Mouse (Mus musculus) G1E (cell line): ENCODE results near the gene Gipc3. TPM values are rescaled to one million over a fixed set of nuclear protein-coding genes. Genes with fewer than 3 reads are reported as not detected.
A peak's percentile ranks its signal among the peaks of the same experiment; 100 is the strongest.

Source experiments
- ATAC-seq: 2 replicates; pipeline ENCODE4 v1.8.0; 2016; ENCODE audit warnings: mild to moderate bottlenecking; ENCODE audit not compliant: insufficient number of reproducible peaks, poor library complexity, low FRiP score, severe bottlenecking; ENCODE audit errors: extremely low read depth
- DNase-seq: peaks from one replicate; pipeline ENCODE4 v3.0.0; 2012; ENCODE audit warnings: low spot score
- H3K27me3 ChIP-seq: 2 replicates; pipeline ENCODE4 v1.6.1; 2012; ENCODE audit warnings: mild to moderate bottlenecking, low read length, inconsistent platforms; ENCODE audit not compliant: insufficient read depth
- H3K36me3 ChIP-seq: replicated peaks from 2 replicates; pipeline ENCODE3; 2012; ENCODE audit warnings: mild to moderate bottlenecking, inconsistent platforms
- H3K4me1 ChIP-seq: 2 replicates; pipeline ENCODE4 v1.6.1; 2012; ENCODE audit warnings: low read depth, low read length, inconsistent platforms, mixed read lengths; ENCODE audit not compliant: insufficient read depth
- H3K4me3 ChIP-seq: 2 replicates; pipeline ENCODE4 v1.5.1; 2012; ENCODE audit warnings: low read depth, mild to moderate bottlenecking, inconsistent platforms, low read length, moderate library complexity, mixed read lengths
- H3K9me3 ChIP-seq: replicated peaks from 2 replicates; pipeline ENCODE4 v1.6.1; 2012; ENCODE audit warnings: inconsistent platforms
- CTCF ChIP-seq: IDR thresholded peaks from 2 replicates; pipeline ENCODE4 v1.5.1; 2012; ENCODE audit warnings: low read depth, low read length, inconsistent platforms, mixed read lengths
- GATA1 ChIP-seq: IDR thresholded peaks from 2 replicates; pipeline ENCODE4 v1.6.1; 2012; ENCODE audit warnings: borderline replicate concordance, low read length, inconsistent platforms, mixed read lengths
- GATA2 ChIP-seq: IDR thresholded peaks from 2 replicates; pipeline ENCODE4 v1.6.1; 2012; ENCODE audit warnings: low read depth, low read length, inconsistent platforms, borderline replicate concordance
- POLR2AphosphoS5 ChIP-seq: IDR thresholded peaks from 2 replicates; pipeline ENCODE4 v1.6.1; 2012; ENCODE audit warnings: low read depth, low read length, inconsistent platforms; ENCODE audit not compliant: insufficient replicate concordance
- TAL1 ChIP-seq: conservative IDR thresholded peaks from 2 replicates; pipeline ENCODE4 v1.6.1; 2012; ENCODE audit warnings: low read depth, low read length, inconsistent platforms, mixed read lengths
- polyA plus RNA-seq: library from polyadenylated mRNA; stranded (reverse); fragments of >175 nt; gene quantifications from 2 replicates; pipeline ENCODE4 v1.2.3, GENCODE M21; 2012
- total RNA-seq, 2 experiments: library from RNA; stranded (forward) in 1 of 2; stranded (reverse) in 1 of 2; fragments of 200-1000 nt in 1 of 2; fragments of >200 nt in 1 of 2; fragmentation: Nextera tagmentation in 1 of 2; gene quantifications; 2 replicates each; pipeline ENCODE4 v1.2.3; 2014 to 2017

Gene Gipc3
- total and polyA plus RNA-seq, 3 experiments = 0.11 TPM; not detected in 2

GRCm38 (mm10) chr10:81289811-81290210, 53.3 kb downstream of the Gipc3 start:
- Histone ChIP-seq H3K4me1 (peaks cover 82% of the 10 kb centered on the region), H3K27me3 (peaks cover 23% of the 10 kb centered on the region), H3K4me3 (no peak overlapping the region), H3K9me3 (no peaks in the 10 kb centered on the region), H3K36me3 (peaks cover 9% of the 10 kb centered on the region)
- DNase-seq = no peak
- ATAC-seq = no peak
- no peak for TF ChIP-seq GATA1
- TF ChIP-seq POLR2AphosphoS5 = no peak
- TF ChIP-seq GATA2 = no peak
- no peak for TF ChIP-seq CTCF
- no peak for TF ChIP-seq TAL1

DNA sequence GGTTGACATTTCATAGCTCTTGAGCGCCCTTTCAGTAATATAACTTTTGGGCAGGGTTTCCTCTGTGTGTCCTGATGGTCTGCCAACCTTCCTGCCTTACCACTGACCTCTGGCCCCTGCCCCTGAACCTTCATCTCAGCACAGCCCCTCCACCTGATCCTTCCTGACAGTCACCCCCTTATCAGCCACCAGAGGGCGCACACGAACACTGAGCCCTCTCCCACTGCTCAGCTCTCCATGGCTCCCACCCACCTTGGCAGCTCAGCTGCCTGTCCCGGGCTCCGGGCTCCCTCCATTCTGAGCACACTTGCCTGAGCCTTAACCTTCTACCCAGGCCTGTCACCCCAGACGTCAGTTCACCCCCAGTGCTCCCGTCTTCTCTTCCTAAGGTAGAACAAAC, 53.8 kb downstream of the Gipc3 start:
- TF ChIP-seq GATA2 (no peak), CTCF (peak; percentile 77)
- Histone ChIP-seq H3K36me3 (peaks cover 4% of the 10 kb centered on the region), H3K27me3 (peaks cover 28% of the 10 kb centered on the region), H3K4me1 (peaks cover 82% of the 10 kb centered on the region), H3K4me3 (no peak overlapping the region), H3K9me3 (no peaks in the 10 kb centered on the region)
- ATAC-seq = no peak
- DNase-seq = peak; percentile 51

GRCm38 (mm10) chr10:81288601-81289000, 54.5 kb downstream of the Gipc3 start:
- H3K27me3 ChIP-seq = peaks cover 35% of the 10 kb centered on the region
- H3K36me3 ChIP-seq = no peaks in the 10 kb centered on the region
- H3K4me3 ChIP-seq = no peak overlapping the region
- no peak for ATAC-seq
- TF ChIP-seq POLR2AphosphoS5 = no peak
- no peak for TF ChIP-seq GATA2
- TF ChIP-seq TAL1 = no peak
- no peak for TF ChIP-seq GATA1
- TF ChIP-seq CTCF = peak; percentile 61
- H3K9me3 ChIP-seq = no peaks in the 10 kb centered on the region
- no peak for DNase-seq
- H3K4me1 ChIP-seq = peaks cover 78% of the 10 kb centered on the region

GRCm38 (mm10) chr10:81287513-81288157, 55.4 kb downstream of the Gipc3 start:
- no peak for TF ChIP-seq GATA2
- TF ChIP-seq CTCF = peak; percentile 99
- no peak for TF ChIP-seq TAL1

DNA sequence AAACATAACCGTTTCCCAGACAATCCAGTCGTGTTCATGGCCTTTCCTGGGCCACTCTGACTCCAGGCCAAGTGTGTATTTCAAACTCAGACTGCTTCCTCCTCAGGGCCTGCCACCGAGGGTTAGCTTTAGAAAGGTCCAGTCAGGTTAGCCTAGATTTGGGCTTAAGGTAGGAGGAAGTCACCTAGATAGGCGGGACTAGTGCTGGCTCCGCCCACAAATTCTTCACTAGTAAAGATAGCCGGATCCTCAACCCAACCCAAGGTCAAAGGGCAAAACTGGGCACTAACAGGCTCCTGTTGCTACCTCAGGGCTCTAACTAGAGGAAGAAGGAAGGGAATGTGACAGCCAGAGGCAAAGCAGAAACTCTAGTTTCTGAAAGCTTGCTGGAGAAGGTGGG, 56.5 kb downstream of the Gipc3 start:
- peaks cover 50% of the 10 kb centered on the region for H3K27me3 ChIP-seq
- no peak for ATAC-seq
- H3K36me3 ChIP-seq = no peaks in the 10 kb centered on the region
- no peak for DNase-seq
- TF ChIP-seq GATA2 = no peak
- TF ChIP-seq TAL1 = no peak
- no peak for TF ChIP-seq CTCF
- no peak for TF ChIP-seq POLR2AphosphoS5
- TF ChIP-seq GATA1 = no peak
- no peak overlapping the region for H3K4me3 ChIP-seq
- H3K9me3 ChIP-seq = no peaks in the 10 kb centered on the region
- peaks cover 66% of the 10 kb centered on the region for H3K4me1 ChIP-seq

More at GRCm38 (mm10) chr10:81287513-81288157, 55.4 kb downstream of the Gipc3 start:
- DNase-seq = no peak
- Histone ChIP-seq H3K27me3 (peaks cover 43% of the 10 kb centered on the region), H3K9me3 (no peaks in the 10 kb centered on the region), H3K36me3 (no peaks in the 10 kb centered on the region), H3K4me1 (peaks cover 74% of the 10 kb centered on the region), H3K4me3 (no peak overlapping the region)
- no peak for ATAC-seq

GRCm38 (mm10) chr10:81285694-81286450, 57.2 kb downstream of the Gipc3 start:
- DNase-seq (peak; percentile 91), ATAC-seq (peak; percentile 60; the same call in 1 of the 2 replicates)
- Histone ChIP-seq H3K36me3 (no peaks in the 10 kb centered on the region), H3K9me3 (no peaks in the 10 kb centered on the region), H3K27me3 (peaks cover 55% of the 10 kb centered on the region), H3K4me3 (peak overlapping the region; percentile 70), H3K4me1 (peaks cover 59% of the 10 kb centered on the region)
- TF ChIP-seq GATA1 (no peak), POLR2AphosphoS5 (no peak), GATA2 (no peak), TAL1 (no peak), CTCF (no peak)

Other genes with a start within 250 kb of the Gipc3 start
Only the 20 nearest of the 33 such genes appear.
- gene Nmrk2, start 141.2 kb downstream of the Gipc3 start, total RNA-seq (2014; fragmentation: Nextera tagmentation) = not detected in 2 replicates
- gene Nmrk2, start 141.2 kb downstream of the Gipc3 start, total RNA-seq (2017) = not detected in 2 replicates
- gene Nmrk2, start 141.2 kb downstream of the Gipc3 start, polyA plus RNA-seq = not detected in 2 replicates
- not detected in 2 replicates for gene Atcay, start 112.4 kb downstream of the Gipc3 start, total RNA-seq (2014; fragmentation: Nextera tagmentation)
- gene Atcay, start 112.4 kb downstream of the Gipc3 start, total RNA-seq (2017) = 0.06 and 0.11 TPM in 2 replicates
- gene Atcay, start 112.4 kb downstream of the Gipc3 start, polyA plus RNA-seq = not detected in 2 replicates
- gene Zfr2, start 110.1 kb downstream of the Gipc3 start, total RNA-seq (2014; fragmentation: Nextera tagmentation) = 7.0 and 7.1 TPM in 2 replicates
- gene Zfr2, start 110.1 kb downstream of the Gipc3 start, total RNA-seq (2017) = 2.6 and 3.2 TPM in 2 replicates
- gene Zfr2, start 110.1 kb downstream of the Gipc3 start, polyA plus RNA-seq = 1.8 and 1.9 TPM in 2 replicates
- not detected in 2 replicates for gene Matk, start 90.3 kb downstream of the Gipc3 start, total RNA-seq (2014; fragmentation: Nextera tagmentation)
- gene Matk, start 90.3 kb downstream of the Gipc3 start, total RNA-seq (2017) = 0.05 and 0.06 TPM in 2 replicates
- gene Matk, start 90.3 kb downstream of the Gipc3 start, polyA plus RNA-seq = 0.07 TPM in 1 of 2 replicates, not detected in the other
- gene Mrpl54, start 76.3 kb downstream of the Gipc3 start, total RNA-seq (2014; fragmentation: Nextera tagmentation) = 75.6 and 78.6 TPM in 2 replicates
- gene Mrpl54, start 76.3 kb downstream of the Gipc3 start, total RNA-seq (2017) = 186 and 206 TPM in 2 replicates
- 612 and 631 TPM in 2 replicates for gene Mrpl54, start 76.3 kb downstream of the Gipc3 start, polyA plus RNA-seq
- gene Apba3, start 76.3 kb downstream of the Gipc3 start, total RNA-seq (2014; fragmentation: Nextera tagmentation) = 36.2 and 44.6 TPM in 2 replicates
- gene Apba3, start 76.3 kb downstream of the Gipc3 start, total RNA-seq (2017) = 27.9 and 38.9 TPM in 2 replicates
- gene Apba3, start 76.3 kb downstream of the Gipc3 start, polyA plus RNA-seq = 113 and 130 TPM in 2 replicates
- 0.44 TPM in 1 of 2 replicates, not detected in the other for gene Tjp3, start 51.7 kb downstream of the Gipc3 start, total RNA-seq (2014; fragmentation: Nextera tagmentation)
- 1.8 and 1.9 TPM in 2 replicates for gene Tjp3, start 51.7 kb downstream of the Gipc3 start, total RNA-seq (2017)
- 1.4 and 1.6 TPM in 2 replicates for gene Tjp3, start 51.7 kb downstream of the Gipc3 start, polyA plus RNA-seq
- gene Pip5k1c, start 50.3 kb downstream of the Gipc3 start, total RNA-seq (2014; fragmentation: Nextera tagmentation) = 58.0 and 62.2 TPM in 2 replicates
- 58.8 and 66.6 TPM in 2 replicates for gene Pip5k1c, start 50.3 kb downstream of the Gipc3 start, total RNA-seq (2017)
- gene Pip5k1c, start 50.3 kb downstream of the Gipc3 start, polyA plus RNA-seq = 266 and 331 TPM in 2 replicates
- gene Cactin, start 22.2 kb downstream of the Gipc3 start, total RNA-seq (2014; fragmentation: Nextera tagmentation) = 9.0 and 11.4 TPM in 2 replicates
- 23.5 and 23.9 TPM in 2 replicates for gene Cactin, start 22.2 kb downstream of the Gipc3 start, total RNA-seq (2017)
- 77.9 and 80.5 TPM in 2 replicates for gene Cactin, start 22.2 kb downstream of the Gipc3 start, polyA plus RNA-seq
- gene Tbxa2r, start 14.5 kb downstream of the Gipc3 start, total RNA-seq (2014; fragmentation: Nextera tagmentation) = not detected in 2 replicates
- 0.06 TPM in 1 of 2 replicates, not detected in the other for gene Tbxa2r, start 14.5 kb downstream of the Gipc3 start, total RNA-seq (2017)
- 0.06 TPM in 1 of 2 replicates, not detected in the other for gene Tbxa2r, start 14.5 kb downstream of the Gipc3 start, polyA plus RNA-seq
- 36.7 and 39.2 TPM in 2 replicates for gene Hmg20b, start 7.2 kb upstream of the Gipc3 start, total RNA-seq (2014; fragmentation: Nextera tagmentation)
- gene Hmg20b, start 7.2 kb upstream of the Gipc3 start, total RNA-seq (2017) = 12.0 and 21.9 TPM in 2 replicates
- gene Hmg20b, start 7.2 kb upstream of the Gipc3 start, polyA plus RNA-seq = 142 and 193 TPM in 2 replicates
- gene Mfsd12, start 14.2 kb upstream of the Gipc3 start, total RNA-seq (2014; fragmentation: Nextera tagmentation) = 14.3 and 14.4 TPM in 2 replicates
- gene Mfsd12, start 14.2 kb upstream of the Gipc3 start, total RNA-seq (2017) = 13.1 and 14.6 TPM in 2 replicates
- gene Mfsd12, start 14.2 kb upstream of the Gipc3 start, polyA plus RNA-seq = 46.7 and 48.2 TPM in 2 replicates
- 2.0 TPM in 1 of 2 replicates, not detected in the other for gene 4930404N11Rik, start 22.6 kb upstream of the Gipc3 start, total RNA-seq (2014; fragmentation: Nextera tagmentation)
- gene 4930404N11Rik, start 22.6 kb upstream of the Gipc3 start, total RNA-seq (2017) = 0.17 and 1.2 TPM in 2 replicates
- gene 4930404N11Rik, start 22.6 kb upstream of the Gipc3 start, polyA plus RNA-seq = 0.52 and 0.65 TPM in 2 replicates
- gene Fzr1, start 35.2 kb upstream of the Gipc3 start, total RNA-seq (2014; fragmentation: Nextera tagmentation) = 29.7 and 65.2 TPM in 2 replicates
- gene Fzr1, start 35.2 kb upstream of the Gipc3 start, total RNA-seq (2017) = 15.8 and 22.8 TPM in 2 replicates
- 88.9 and 96.2 TPM in 2 replicates for gene Fzr1, start 35.2 kb upstream of the Gipc3 start, polyA plus RNA-seq
- 9.6 and 11.9 TPM in 2 replicates for gene Dohh, start 41.2 kb upstream of the Gipc3 start, total RNA-seq (2014; fragmentation: Nextera tagmentation)
- 60.4 and 69.7 TPM in 2 replicates for gene Dohh, start 41.2 kb upstream of the Gipc3 start, total RNA-seq (2017)
- gene Dohh, start 41.2 kb upstream of the Gipc3 start, polyA plus RNA-seq = 186 and 220 TPM in 2 replicates
- gene Gm48551, start 41.2 kb upstream of the Gipc3 start, total RNA-seq (2014; fragmentation: Nextera tagmentation) = 1.1 TPM in 1 of 2 replicates, not detected in the other
- 2.6 and 4.1 TPM in 2 replicates for gene Gm48551, start 41.2 kb upstream of the Gipc3 start, total RNA-seq (2017)
- gene Gm48551, start 41.2 kb upstream of the Gipc3 start, polyA plus RNA-seq = 0.72 and 1.3 TPM in 2 replicates
- 1.2 and 3.1 TPM in 2 replicates for gene Gm48552, start 45.7 kb upstream of the Gipc3 start, total RNA-seq (2014; fragmentation: Nextera tagmentation)
- 0.38 and 0.93 TPM in 2 replicates for gene Gm48552, start 45.7 kb upstream of the Gipc3 start, total RNA-seq (2017)
- gene Gm48552, start 45.7 kb upstream of the Gipc3 start, polyA plus RNA-seq = 7.2 and 7.4 TPM in 2 replicates
- gene Smim24, start 49.8 kb upstream of the Gipc3 start, total RNA-seq (2014; fragmentation: Nextera tagmentation) = 6.5 and 13.8 TPM in 2 replicates
- 1.9 and 3.5 TPM in 2 replicates for gene Smim24, start 49.8 kb upstream of the Gipc3 start, total RNA-seq (2017)
- 1.6 and 1.8 TPM in 2 replicates for gene Smim24, start 49.8 kb upstream of the Gipc3 start, polyA plus RNA-seq
- 6.9 and 9.5 TPM in 2 replicates for gene Nfic, start 112.4 kb upstream of the Gipc3 start, total RNA-seq (2014; fragmentation: Nextera tagmentation)
- gene Nfic, start 112.4 kb upstream of the Gipc3 start, total RNA-seq (2017) = 0.52 and 0.66 TPM in 2 replicates
- gene Nfic, start 112.4 kb upstream of the Gipc3 start, polyA plus RNA-seq = 16.1 and 19.3 TPM in 2 replicates
- gene Celf5, start 139.4 kb upstream of the Gipc3 start, total RNA-seq (2014; fragmentation: Nextera tagmentation) = not detected in 2 replicates
- gene Celf5, start 139.4 kb upstream of the Gipc3 start, total RNA-seq (2017) = 0.05 and 0.06 TPM in 2 replicates
- gene Celf5, start 139.4 kb upstream of the Gipc3 start, polyA plus RNA-seq = 0.05 and 0.09 TPM in 2 replicates